Mouse (Mus musculus) megakaryocyte-erythroid progenitor cell, adult 5-6 weeks (primary cell): ENCODE data around the gene Galnt12. TPM values are rescaled to one million over a fixed set of nuclear protein-coding genes. Genes with fewer than 3 reads are reported as not detected.
A peak's percentile ranks its signal among the peaks of the same experiment; 100 is the strongest.

Experiments used
- ATAC-seq: replicated peaks from 2 replicates; pipeline ENCODE4 v1.8.0; 2016; ENCODE audit warnings: mild to moderate bottlenecking, inconsistent platforms; ENCODE audit not compliant: severe bottlenecking, poor library complexity, low FRiP score, low TSS enrichment
- total RNA-seq, 2 experiments: library from RNA; stranded (forward) in 1 of 2; stranded (reverse) in 1 of 2; fragments of 200-1000, 215-1000 nt in 1 of 2; fragments of >200 nt in 1 of 2; fragmentation: Nextera tagmentation in 1 of 2; gene quantifications; 2 replicates each; pipeline ENCODE4 v1.2.3; 2014 to 2017

Galnt12 gene
- total RNA-seq, 2 experiments from 2014 or later: 0.19 TPM; not detected in 1

DNA sequence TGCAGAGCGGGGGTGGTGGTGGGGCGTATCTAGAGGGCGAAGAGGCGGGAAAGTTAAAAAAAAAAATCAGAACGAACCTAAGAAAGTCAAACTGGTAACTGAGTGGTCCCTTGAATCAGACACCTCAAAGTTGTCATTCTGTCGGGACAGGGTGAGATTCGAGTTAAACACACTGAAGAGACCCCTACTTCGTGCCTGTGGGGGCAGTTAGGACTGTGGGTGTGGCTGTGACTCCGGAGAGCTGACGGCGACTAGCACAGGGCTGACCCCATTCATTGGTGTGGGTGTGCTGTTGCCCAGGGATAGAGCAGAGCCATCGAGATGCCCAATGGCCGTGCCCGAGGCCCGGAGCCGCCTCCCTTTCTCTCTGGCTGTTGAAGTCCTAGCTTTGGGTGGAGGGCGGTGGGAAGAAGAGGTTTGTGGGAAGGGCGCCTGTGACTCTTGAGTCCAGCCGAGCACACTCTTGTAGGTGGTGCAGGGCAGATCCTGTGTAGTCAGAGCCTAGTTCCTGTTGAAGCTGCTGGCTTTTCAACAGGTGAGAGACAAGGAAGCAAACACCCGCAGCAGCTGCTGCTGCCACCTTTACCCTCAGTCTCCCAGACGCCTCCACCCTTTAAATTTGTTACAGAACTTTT lies 795 bp downstream of the Galnt12 start:
- ATAC-seq: 0 out of 2 replicates have a peak, but pooled peaks have one; percentile 26

DNA sequence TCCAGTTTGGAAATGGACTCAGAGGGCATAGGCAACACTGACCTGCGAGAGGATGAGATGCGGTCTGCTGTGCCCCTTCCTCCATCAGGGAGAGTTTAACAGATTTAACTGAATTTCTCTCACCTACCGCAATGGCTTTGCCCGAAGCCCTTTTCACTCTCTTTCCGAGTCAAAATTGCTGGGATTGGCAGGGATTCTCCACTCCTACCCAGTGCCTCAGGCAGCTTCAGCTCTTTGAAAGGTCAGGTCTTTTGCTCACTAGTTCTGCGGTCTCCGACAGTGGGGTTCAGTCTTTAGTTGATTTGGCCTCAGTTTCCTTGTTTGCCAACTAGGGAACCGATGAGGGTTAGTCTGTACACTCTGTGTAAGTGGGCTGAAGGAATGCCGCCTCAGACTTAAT lies 1.5 kb downstream of the Galnt12 start:
- no peak for ATAC-seq

DNA sequence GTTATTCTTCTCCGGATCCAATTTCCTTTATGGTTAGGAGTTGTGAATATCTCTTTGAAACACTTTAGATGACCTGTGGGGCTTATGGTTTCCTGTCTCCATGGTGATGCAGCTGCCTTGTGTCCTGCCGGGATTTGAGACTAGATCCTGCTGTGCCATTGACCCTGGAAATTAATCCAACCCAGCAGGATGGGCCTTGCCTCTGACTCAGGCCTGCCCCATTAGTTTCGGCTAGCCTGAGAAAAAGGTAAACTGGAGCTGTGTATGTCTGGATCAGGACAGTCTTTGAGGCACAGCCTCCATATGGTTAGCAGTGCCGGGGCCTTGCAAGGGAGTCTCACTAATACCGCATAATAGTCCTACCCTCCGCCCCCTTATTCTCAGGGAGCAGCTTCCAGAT lies 1.9 kb downstream of the Galnt12 start:
- no peak for ATAC-seq

GRCm38 (mm10) chr4:47103561-47103960 lies 11.9 kb downstream of the Galnt12 start:
- ATAC-seq: no peak

GRCm38 (mm10) chr4:47111885-47112284 lies 20.2 kb downstream of the Galnt12 start:
- no peak for ATAC-seq

DNA sequence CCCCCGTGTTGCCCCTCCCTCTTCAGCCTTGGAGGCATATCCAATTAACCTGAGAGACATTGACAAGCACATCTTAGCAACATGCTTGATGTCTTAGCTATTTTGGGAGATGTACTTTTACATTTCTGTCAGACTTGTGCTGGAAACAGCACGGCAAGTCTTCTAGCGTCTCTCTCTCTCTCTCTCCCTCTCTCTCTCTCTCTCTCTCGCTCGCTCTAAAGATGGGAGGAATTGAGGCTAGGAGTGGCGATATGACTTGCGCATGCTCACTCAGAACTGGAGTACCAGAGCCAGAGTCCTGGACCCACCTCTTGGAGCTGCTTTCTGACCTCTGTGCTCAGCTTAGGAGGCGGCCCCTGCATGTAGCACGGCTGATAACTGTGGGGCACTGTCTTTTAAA lies 20.9 kb downstream of the Galnt12 start:
- ATAC-seq: no peak

GRCm38 (mm10) chr4:47122051-47122706 lies 30.5 kb downstream of the Galnt12 start:
- no peak for ATAC-seq

DNA sequence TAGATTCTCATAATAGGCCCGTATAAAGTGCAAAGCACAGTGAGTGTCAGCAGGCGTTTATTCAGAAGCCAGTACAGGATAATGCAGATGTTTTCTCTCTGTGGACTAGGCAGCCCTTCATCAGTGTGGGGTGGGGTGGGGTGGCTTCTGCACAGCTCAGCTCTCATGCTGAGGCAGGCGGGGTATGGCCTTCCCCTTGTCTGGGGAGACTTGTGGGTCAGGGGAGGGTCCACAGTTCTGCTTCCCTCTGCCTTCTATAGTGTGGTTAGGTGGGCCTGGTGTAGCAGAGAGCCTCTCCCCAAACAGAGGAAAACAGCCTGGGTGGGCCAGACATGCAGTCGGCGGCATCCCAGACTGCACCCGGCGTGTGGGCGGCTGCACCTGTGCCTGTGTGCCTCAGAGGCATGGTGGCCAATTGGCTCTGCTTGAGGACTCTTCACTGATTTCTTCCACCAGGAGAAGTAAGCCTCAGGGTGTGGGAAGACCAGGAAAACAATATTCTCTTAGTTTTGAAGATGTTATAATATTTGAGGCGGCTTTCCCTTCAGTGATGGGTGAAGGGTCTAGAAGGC lies 32.5 kb downstream of the Galnt12 start:
- no peak for ATAC-seq

DNA sequence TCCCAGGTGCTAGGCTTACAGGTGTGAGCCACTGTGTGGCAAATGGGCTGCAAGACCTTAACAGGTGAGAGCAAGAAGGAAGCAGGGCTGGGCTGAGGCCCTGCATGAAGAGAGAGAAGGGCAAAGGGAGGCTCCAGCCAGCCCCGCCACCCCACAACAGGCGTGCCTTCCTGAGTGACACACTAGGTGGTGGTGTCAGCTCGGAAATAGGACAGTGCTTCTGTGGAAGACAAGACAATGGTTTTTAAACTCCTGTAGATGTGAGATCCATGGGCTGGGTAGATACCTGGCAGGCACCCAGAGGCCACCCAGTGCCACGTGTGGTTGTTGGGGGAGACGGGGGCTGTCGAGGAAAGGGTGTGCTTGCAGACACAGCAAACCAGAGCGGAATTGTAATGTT lies 36.8 kb downstream of the Galnt12 start:
- ATAC-seq: no peak

DNA sequence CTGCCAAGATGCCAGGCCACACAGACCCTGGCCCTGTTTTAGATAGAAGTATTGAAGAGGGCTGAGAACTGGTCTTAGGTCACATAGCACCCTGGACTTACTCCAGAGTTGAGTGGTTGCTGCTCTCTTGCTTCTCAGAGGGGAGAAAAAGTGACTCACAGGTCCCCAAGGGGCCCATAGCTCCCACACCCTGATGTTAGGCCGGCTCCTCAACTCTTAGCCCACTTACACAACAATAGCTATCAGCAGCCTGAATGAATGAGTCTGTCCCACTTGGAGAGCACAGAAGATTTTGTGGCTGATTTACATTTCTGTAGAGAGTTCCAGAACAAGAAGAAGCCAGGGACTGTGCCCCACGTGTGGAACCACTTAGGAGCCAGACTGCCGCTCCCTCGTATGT lies 37.9 kb downstream of the Galnt12 start:
- no peak for ATAC-seq

- ATAC-seq: no peak
Measured at GRCm38 (mm10) chr4:47130111-47131050, 38.7 kb downstream of the Galnt12 start.

GRCm38 (mm10) chr4:47131931-47132330 lies 40.2 kb downstream of the Galnt12 start:
- ATAC-seq: no peak

GRCm38 (mm10) chr4:47132413-47132812 lies 40.7 kb downstream of the Galnt12 start:
- ATAC-seq: no peak

- no peak for ATAC-seq
Measured at GRCm38 (mm10) chr4:47136699-47137101, 45.0 kb downstream of the Galnt12 start.

DNA sequence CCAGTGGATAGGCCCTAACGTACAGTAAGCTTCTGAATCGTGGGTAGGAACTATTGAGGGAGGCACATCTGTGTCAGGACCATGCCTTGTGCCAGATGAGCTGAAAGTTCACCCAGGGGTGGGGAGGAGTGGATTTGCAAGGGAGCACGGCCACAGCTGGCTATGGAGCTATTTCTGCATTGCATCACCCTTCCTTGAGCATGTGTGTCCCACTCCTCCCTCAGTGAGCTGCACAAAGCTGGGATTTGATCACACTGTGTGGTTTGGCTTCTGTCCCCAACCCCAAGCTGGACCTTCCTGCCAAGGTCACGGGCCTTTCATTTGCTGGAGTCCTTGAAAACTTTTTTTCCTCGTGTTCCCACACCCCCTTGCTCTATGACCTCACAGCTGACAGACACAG lies 45.8 kb downstream of the Galnt12 start:
- no peak for ATAC-seq

DNA sequence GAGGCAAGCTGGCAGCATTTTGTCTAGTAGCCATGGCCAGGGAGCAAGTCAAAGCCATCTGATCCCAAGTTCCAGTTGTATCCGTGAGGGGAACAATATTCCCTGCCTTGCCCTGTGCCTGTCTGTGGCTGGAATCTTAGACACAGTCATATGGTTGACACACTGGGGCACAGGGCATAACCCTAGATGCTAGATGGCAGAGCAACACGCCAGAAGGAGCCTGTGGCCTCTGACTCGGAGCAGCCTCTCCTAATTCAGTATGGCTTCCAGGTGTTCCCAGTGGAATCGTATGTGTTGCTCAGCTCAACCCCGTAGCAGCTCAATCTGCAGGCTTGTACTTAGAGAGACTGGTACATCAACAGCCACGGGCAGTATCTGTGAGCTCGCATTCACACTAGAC lies 46.7 kb downstream of the Galnt12 start:
- ATAC-seq: no peak

GRCm38 (mm10) chr4:47138967-47139777 lies 47.5 kb downstream of the Galnt12 start:
- ATAC-seq: no peak

GRCm38 (mm10) chr4:47140301-47140700 lies 48.6 kb downstream of the Galnt12 start:
- no peak for ATAC-seq

GRCm38 (mm10) chr4:47141444-47142154 lies 49.9 kb downstream of the Galnt12 start:
- no peak for ATAC-seq
